Mouse (Mus musculus): ENCODE measurements around the gene Ranbp3.

DNA sequence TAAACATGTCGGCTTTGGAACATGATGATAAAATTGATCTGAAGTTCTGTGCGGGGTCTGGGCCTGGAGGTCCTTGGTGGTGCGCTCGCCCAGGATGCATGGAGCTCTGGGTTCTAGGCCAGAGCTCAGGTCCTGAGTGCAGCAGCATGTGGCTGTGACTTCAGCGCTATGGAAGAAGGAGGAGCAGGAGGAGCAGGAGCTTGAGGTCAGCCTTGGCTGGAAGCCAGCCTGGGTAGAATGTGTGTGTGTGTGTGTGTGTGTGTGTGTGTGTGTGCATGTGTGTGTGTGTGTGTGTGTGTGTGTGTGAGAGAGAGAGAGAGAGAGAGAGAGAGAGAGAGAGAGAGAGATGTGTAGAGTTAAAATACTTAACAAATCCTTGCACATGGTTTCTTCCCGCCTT lies 16.9 kb upstream of the Ranbp3 start:
- TF ChIP-seq CTCF (conservative IDR thresholded peaks at IDR 0.05; ENCODE audit: low read length) (no peak), POU5F1 (IDR thresholded peaks at IDR 0.05; ENCODE audit: borderline replicate concordance, low read length) (no peak)
